Comparison of ENCODE assay signal across 9 mouse cellular contexts in the genomic region with DNA sequence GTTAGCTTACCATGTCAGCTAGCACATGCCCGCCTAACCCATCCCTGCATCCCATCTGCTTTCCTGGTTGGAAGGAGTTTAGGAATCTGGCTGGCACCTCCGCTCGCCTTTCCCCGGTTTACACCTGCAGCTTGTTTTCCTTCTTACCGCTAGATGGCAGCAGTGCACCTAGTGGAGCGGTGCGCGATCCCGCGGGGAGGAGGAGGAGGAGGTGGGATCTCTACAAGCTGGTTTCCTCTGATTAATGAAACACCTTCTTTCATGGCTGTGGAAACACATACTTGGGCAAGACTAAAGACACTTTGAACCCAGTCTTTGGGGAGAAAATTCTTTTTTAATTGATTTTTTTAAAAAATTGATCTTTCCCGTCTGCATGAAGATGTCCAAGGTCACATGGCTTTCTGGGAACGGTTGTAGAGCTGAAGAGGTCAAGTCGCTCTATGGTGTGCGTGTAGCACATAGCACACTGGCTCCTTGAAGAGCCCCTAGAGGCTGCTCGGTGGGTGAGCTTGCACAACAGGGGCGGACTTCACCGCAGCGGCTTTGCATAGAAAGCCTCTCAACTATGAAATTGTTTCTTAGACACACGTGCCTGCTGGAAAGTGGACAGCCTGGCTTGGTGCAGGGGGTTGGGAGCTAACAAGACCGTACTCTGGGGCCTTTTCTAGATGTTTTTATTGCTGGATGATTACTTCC. TPM values are rescaled to one million over a fixed set of nuclear protein-coding genes. Genes with fewer than 3 reads are reported as not detected.
A peak's percentile ranks its signal among the peaks of the same experiment; 100 is the strongest.
DNase-seq lines count a peak whose midpoint lies in the region; ATAC-seq lines count a peak whose summit lies in the region.
"Had no signal": no experiment of that assay in that cellular context is flagged by ENCODE, and none has a peak within 500 bp of the region (broad histone marks: within the 10 kb centered on the region; RNA-seq: fewer than 3 reads in every experiment).

No protein-coding gene starts in this region.

- H3K4me1 ChIP-seq in forebrain, embryonic 10.5 days: peaks cover 30% of the 10 kb centered on the region
- peaks cover 14% of the 10 kb centered on the region for H3K4me1 ChIP-seq in heart, embryonic 15.5 days (replicated peaks)
- no peaks in the 10 kb centered on the region; the same call in 1 of the 2 replicates for H3K4me1 ChIP-seq in liver, embryonic 13.5 days (replicated peaks)
- no peaks in the 10 kb centered on the region for H3K4me1 ChIP-seq in stomach, embryonic 15.5 days

- H3K27me3 ChIP-seq in forebrain, embryonic 10.5 days (ENCODE audit: poor library complexity, severe bottlenecking): peaks cover 68% of the 10 kb centered on the region
- peaks cover 10% of the 10 kb centered on the region; the same call in 1 of the 2 replicates for H3K27me3 ChIP-seq in heart, embryonic 15.5 days
- H3K27me3 ChIP-seq in liver, embryonic 13.5 days: peaks cover 19% of the 10 kb centered on the region; the same call in 1 of the 2 replicates
- H3K27me3 ChIP-seq in stomach, embryonic 15.5 days (replicated peaks): 0 out of 2 replicates have a peak, but pooled peaks cover 6% of the 10 kb centered on the region

- H3K4me2 ChIP-seq in heart, embryonic 15.5 days: peak overlapping the region; percentile 55
- peak overlapping the region; percentile 47 for H3K4me2 ChIP-seq in liver, embryonic 13.5 days
- H3K4me2 ChIP-seq in stomach, embryonic 15.5 days: peak overlapping the region; percentile 40

- H3K9ac ChIP-seq in heart, embryonic 15.5 days: no peak overlapping the region
- no peak overlapping the region for H3K9ac ChIP-seq in liver, embryonic 13.5 days
- H3K9ac ChIP-seq in stomach, embryonic 15.5 days: no peak overlapping the region

- DNase-seq in c-Kit-negative CD71-positive TER-119-positive erythroid progenitor cells, embryonic 14.5 days (ENCODE audit: low read depth, low spot score): peak; percentile 25
- DNase-seq in forebrain, embryonic 10.5 days (ENCODE audit: extremely low spot score, low spot score): peak; percentile 79
- DNase-seq in kidney, postnatal 14 days: peak; percentile 79
- DNase-seq in liver, embryonic 13.5 days: peak; percentile 30
- DNase-seq in neural tube, embryonic 10.5 days (ENCODE audit: extremely low spot score, low spot score): peak; percentile 71

- peak; percentile 91 for ATAC-seq in CD4-positive, CD25-positive, alpha-beta regulatory T cell, adult 4 months
- no peak for ATAC-seq in heart, embryonic 15.5 days (replicated peaks; ENCODE audit: insufficient number of reproducible peaks, insufficient read depth, low FRiP score, low read depth)
- no peak for ATAC-seq in liver, embryonic 13.5 days (ENCODE audit: low read depth)
- peak; percentile 66; the same call in 1 of the 2 replicates for ATAC-seq in stomach, embryonic 15.5 days (ENCODE audit: insufficient read depth, low FRiP score, low read depth)

- H3K9me3 ChIP-seq in forebrain, embryonic 10.5 days: no peaks in the 10 kb centered on the region
- H3K9me3 ChIP-seq in heart, embryonic 15.5 days (replicated peaks): no peaks in the 10 kb centered on the region
- H3K9me3 ChIP-seq in liver, embryonic 13.5 days (replicated peaks): no peaks in the 10 kb centered on the region
- H3K9me3 ChIP-seq in stomach, embryonic 15.5 days: no peaks in the 10 kb centered on the region

- no peaks in the 10 kb centered on the region for H3K36me3 ChIP-seq in forebrain, embryonic 10.5 days (replicated peaks)
- H3K36me3 ChIP-seq in heart, embryonic 15.5 days: no peaks in the 10 kb centered on the region
- H3K36me3 ChIP-seq in liver, embryonic 13.5 days: no peaks in the 10 kb centered on the region
- no peaks in the 10 kb centered on the region for H3K36me3 ChIP-seq in stomach, embryonic 15.5 days

- 6% methylated on average over 20 of the region's 20 CpGs for WGBS in forebrain, embryonic 10.5 days
- WGBS in heart, embryonic 15.5 days: 8% methylated on average over 20 of the region's 20 CpGs
- WGBS in liver, embryonic 13.5 days (ENCODE audit: insufficient replicate concordance): 6% methylated on average over 20 of the region's 20 CpGs
- 9% methylated on average over 20 of the region's 20 CpGs for WGBS in stomach, embryonic 15.5 days

- peak overlapping the region; percentile 34 for H3K4me3 ChIP-seq in forebrain, embryonic 10.5 days
- peak overlapping the region; percentile 22 for H3K4me3 ChIP-seq in heart, embryonic 15.5 days
- H3K4me3 ChIP-seq in liver, embryonic 13.5 days (replicated peaks): no peak overlapping the region
- H3K4me3 ChIP-seq in stomach, embryonic 15.5 days (replicated peaks): no peak overlapping the region
- H3K4me3 ChIP-seq: erythroblast, embryonic 14.5 days had no signal

- H3K27ac ChIP-seq in forebrain, embryonic 10.5 days: no peak overlapping the region
- no peak overlapping the region for H3K27ac ChIP-seq in heart, embryonic 15.5 days
- no peak overlapping the region for H3K27ac ChIP-seq in liver, embryonic 13.5 days
- H3K27ac ChIP-seq in stomach, embryonic 15.5 days: no peak overlapping the region

RNA-seq across cellular contexts. Expression of gene Ropn1, which starts 17.5 kb away (rescaled TPM):
- polyA plus RNA-seq in CD4-positive, CD25-positive, alpha-beta regulatory T cell, adult 4 months (2017; shearing (Covaris generic)): not detected
- not detected in 2 replicates for polyA plus RNA-seq in forebrain, embryonic 10.5 days (2016; fragmentation: Nextera tagmentation; extraction: Ambion mirVana)
- 0.24 and 0.38 TPM in 2 replicates for polyA plus RNA-seq in heart, embryonic 15.5 days (2015; fragmentation: Nextera tagmentation; extraction: Ambion mirVana)
- polyA plus RNA-seq in liver, embryonic 13.5 days (2015; fragmentation: Nextera tagmentation; extraction: Ambion mirVana): not detected in 2 replicates
- polyA plus RNA-seq in stomach, embryonic 15.5 days (2015; fragmentation: Nextera tagmentation; extraction: Ambion mirVana): not detected in 2 replicates
- polyA plus RNA-seq: erythroblast, embryonic 14.5 days had no signal

RNA-seq across cellular contexts. Expression of gene Ccdc14, which starts 23.2 kb away (rescaled TPM):
- 1 to 10 TPM; 4.2 to 4.6 TPM for polyA plus RNA-seq in CD4-positive, CD25-positive, alpha-beta regulatory T cell, adult 4 months (2017; shearing (Covaris generic))
- polyA plus RNA-seq in forebrain, embryonic 10.5 days (2016; fragmentation: Nextera tagmentation; extraction: Ambion mirVana): 11.5 and 12.2 TPM in 2 replicates
- 4.0 and 4.5 TPM in 2 replicates for polyA plus RNA-seq in heart, embryonic 15.5 days (2015; fragmentation: Nextera tagmentation; extraction: Ambion mirVana)
- 2.7 and 3.3 TPM in 2 replicates for polyA plus RNA-seq in liver, embryonic 13.5 days (2015; fragmentation: Nextera tagmentation; extraction: Ambion mirVana)
- 5.2 and 6.5 TPM in 2 replicates for polyA plus RNA-seq in stomach, embryonic 15.5 days (2015; fragmentation: Nextera tagmentation; extraction: Ambion mirVana)

Comparison
In these comparisons a context has a peak if more than half of its experiments do, and no peak if none do; other contexts are left out.
1. ATAC-seq: peak in CD4-positive, CD25-positive, alpha-beta regulatory T cell, adult 4 months (single experiment) and stomach, embryonic 15.5 days (single experiment); none in heart, embryonic 15.5 days (single experiment) and liver, embryonic 13.5 days (single experiment).
2. DNase-seq: peak in every context shown above with its lines; median percentile 79 in forebrain, embryonic 10.5 days; 79 in kidney, postnatal 14 days; 71 in neural tube, embryonic 10.5 days; 30 in liver, embryonic 13.5 days; 25 in c-Kit-negative CD71-positive TER-119-positive erythroid progenitor cells, embryonic 14.5 days.
3. H3K4me3 ChIP-seq: peak in forebrain, embryonic 10.5 days (single experiment) and heart, embryonic 15.5 days (single experiment); none in liver, embryonic 13.5 days (single experiment) and stomach, embryonic 15.5 days (single experiment).
4. Peak in every context shown above with its lines, with median percentiles within 50 percentile points of each other: H3K4me2 ChIP-seq.